Mouse (Mus musculus) liver, adult (tissue): ENCODE results near the gene Xrcc1.

Experiments
- GATA4 ChIP-seq: IDR thresholded peaks from 2 replicates; pipeline ENCODE4 v1.6.1; 2014; ENCODE audit warnings: mild to moderate bottlenecking, low read length; ENCODE audit not compliant: insufficient replicate concordance

Gene Xrcc1

GRCm38 (mm10) chr7:24608017-24608416 is 61.9 kb downstream of the Xrcc1 start:
- no peak for TF ChIP-seq GATA4

- TF ChIP-seq GATA4, result no peak
Measured at GRCm38 (mm10) chr7:24608561-24608960, 62.5 kb downstream of the Xrcc1 start.

GRCm38 (mm10) chr7:24610144-24610878 is 64.2 kb downstream of the Xrcc1 start, which contains the start of gene Phldb3:
Gene Phldb3, plus strand, starts transcription at chr7:24610763.
- no peak for TF ChIP-seq GATA4

- TF ChIP-seq GATA4, result no peak
Measured at GRCm38 (mm10) chr7:24610879-24611494, 64.9 kb downstream of the Xrcc1 start.

DNA sequence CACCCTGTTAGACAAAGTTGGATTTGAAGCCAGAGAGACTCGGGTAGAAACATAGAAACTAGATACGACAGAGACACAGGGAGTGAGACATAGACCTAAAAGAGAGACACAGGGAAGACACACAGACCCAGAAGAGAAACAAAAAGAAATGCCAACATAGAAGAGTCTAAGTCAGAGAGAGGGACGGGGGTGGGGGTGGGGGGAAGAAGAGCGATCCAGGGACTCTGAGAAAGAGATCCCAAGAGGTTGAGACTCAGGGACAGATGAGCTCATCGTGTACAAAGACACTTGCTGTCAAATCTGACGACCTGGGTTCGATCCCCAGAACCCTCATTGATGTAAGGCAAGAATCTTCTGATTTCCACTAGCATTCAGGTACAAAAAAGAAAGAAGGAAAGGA is 65.6 kb downstream of the Xrcc1 start:
- TF ChIP-seq GATA4, result no peak

GRCm38 (mm10) chr7:24612308-24612910 is 66.3 kb downstream of the Xrcc1 start:
- no peak for TF ChIP-seq GATA4

DNA sequence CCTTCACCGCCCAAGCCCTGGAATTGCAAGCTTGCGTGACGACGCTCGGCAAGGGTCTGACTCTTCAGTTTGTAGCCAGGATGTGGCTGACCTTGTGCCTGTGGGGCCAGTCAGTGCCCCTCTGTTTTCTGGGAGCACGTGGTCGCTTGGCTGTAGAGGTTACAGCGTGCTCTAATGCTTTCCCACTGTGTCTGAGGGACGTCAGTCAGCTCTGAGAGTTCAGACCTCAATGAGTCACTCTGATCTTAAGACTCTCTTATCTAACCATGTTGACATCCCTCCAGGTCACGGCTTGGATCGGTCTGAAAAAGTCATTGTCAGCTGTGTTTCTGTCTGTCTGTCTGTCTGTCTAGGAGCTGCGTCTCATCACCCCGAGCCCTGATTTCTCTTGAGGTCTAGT is 68.7 kb downstream of the Xrcc1 start:
- no peak for TF ChIP-seq GATA4

DNA sequence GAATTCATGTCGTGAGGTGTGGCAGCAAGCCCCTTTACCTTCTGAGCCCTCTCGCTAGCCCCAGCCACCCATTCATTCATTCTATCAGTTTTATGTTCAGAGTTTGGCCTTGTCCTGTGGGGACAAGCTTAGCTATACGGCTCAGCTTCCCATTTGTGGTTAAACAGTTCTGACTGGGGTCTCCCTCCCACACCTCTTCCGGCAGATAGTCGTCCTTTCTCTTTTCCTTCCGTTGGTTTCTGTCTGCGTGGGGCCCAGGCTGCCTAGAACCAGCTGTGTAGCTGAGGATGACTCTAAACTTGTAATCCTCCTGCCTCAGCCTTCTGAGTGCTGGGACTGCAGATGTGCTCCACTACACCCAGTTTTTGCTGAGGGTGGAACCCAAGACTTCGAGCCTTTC is 71.7 kb downstream of the Xrcc1 start:
- no peak for TF ChIP-seq GATA4

DNA sequence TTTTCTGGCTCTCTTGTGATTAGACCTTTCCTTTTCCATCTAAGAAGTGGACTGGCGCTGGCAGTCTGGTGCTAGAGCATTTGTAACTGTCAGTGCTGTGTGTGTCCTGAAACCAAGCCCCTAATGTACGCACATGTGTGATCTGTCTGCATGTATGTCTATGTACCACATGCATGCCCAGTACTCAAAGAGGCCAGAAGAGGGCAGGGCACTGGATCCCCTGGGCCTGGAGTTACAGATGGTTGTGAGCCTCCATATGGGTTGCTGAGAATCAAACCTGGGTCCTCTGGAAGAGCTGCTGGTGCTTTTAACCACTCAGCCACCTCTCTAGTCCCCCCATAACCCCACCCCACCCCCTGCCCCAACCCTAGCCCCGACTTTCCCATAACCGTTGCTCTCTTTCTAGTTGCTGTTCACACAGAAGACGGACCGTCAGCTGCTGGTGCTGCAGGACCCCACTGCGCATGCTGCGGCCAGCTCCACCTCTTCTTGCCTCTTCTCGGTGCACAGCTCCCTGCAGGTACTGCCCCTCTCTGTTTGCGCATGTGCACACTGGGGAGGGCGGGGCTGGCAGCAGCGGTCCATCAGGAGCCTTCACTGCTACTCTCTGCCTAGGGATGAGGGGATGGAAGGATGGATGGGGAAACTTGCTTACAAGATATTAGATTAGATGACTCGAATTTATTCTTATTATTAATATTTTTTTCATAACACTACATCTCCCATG is 73.7 kb downstream of the Xrcc1 start:
- no peak for TF ChIP-seq GATA4

DNA sequence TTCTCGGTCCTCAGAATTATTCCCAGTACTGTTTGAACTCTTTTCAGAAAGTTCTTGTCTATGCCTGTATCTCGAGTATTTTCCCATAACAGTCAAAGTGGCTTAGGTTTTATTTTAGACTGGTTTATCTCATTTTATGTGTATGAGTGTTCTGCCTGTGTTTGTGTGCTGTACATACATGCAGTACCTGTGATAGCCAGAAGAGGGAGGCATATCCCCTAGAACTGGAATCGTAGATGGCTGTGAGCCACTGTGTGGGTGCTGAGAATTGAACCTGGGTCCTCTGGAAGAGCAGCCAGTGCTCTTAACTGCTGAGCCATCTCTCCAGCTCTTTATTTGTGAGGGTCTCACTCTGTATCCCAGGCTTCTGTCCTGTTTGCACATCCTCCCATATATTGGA is 75.1 kb downstream of the Xrcc1 start:
- no peak for TF ChIP-seq GATA4

GRCm38 (mm10) chr7:24622967-24623366 is 76.9 kb downstream of the Xrcc1 start:
- no peak for TF ChIP-seq GATA4
